Mouse (Mus musculus) liver, embryonic 14.5 days (tissue): ENCODE data around the gene Ppil6.

ENCODE experiments used
- CTCF ChIP-seq: IDR thresholded peaks from 2 replicates; pipeline ENCODE4 v1.5.1; 2016; ENCODE audit warnings: antibody characterized with exemption, low read depth, control low read depth
- EP300 ChIP-seq: IDR thresholded peaks from 2 replicates; pipeline ENCODE4 v1.6.1; 2016; ENCODE audit warnings: antibody characterized with exemption, low read depth

- TF ChIP-seq CTCF (no peak), EP300 (no peak)
Measured at GRCm38 (mm10) chr10:41558401-41558800, 68.2 kb downstream of the Ppil6 start.
